Mouse (Mus musculus) thymus, adult 2 months (tissue): ENCODE data around the gene Aspn. TPM values are rescaled to one million over a fixed set of nuclear protein-coding genes. Genes with fewer than 3 reads are reported as not detected.

ENCODE experiments used
- DNase-seq: peaks from one replicate; pipeline ENCODE4 v3.0.0; 2021
- H3K27ac ChIP-seq: fragments of 200-500 bp; 2 replicates; pipeline ENCODE4 v1.5.1; 2012; ENCODE audit warnings: low read length, control low read depth; ENCODE audit not compliant: control insufficient read depth, insufficient read depth
- H3K27me3 ChIP-seq: fragments of 200-500 bp; 2 replicates; pipeline ENCODE4 v1.6.1; 2012; ENCODE audit warnings: mild to moderate bottlenecking, low read length, moderate library complexity, mixed read lengths; ENCODE audit not compliant: control insufficient read depth, insufficient read depth
- H3K36me3 ChIP-seq: fragments of 200-500 bp; 2 replicates; pipeline ENCODE4 v1.6.1; 2012; ENCODE audit warnings: mild to moderate bottlenecking, low read length, moderate library complexity; ENCODE audit not compliant: control insufficient read depth, insufficient read depth
- H3K4me1 ChIP-seq: fragments of 200-500 bp; replicated peaks from 2 replicates; pipeline ENCODE4 v1.6.1; 2012; ENCODE audit warnings: low read length; ENCODE audit not compliant: control insufficient read depth, insufficient read depth
- H3K4me3 ChIP-seq: fragments of 200-500 bp; 2 replicates; pipeline ENCODE4 v1.5.1; 2012; ENCODE audit warnings: mild to moderate bottlenecking, low read length, control low read depth, moderate library complexity; ENCODE audit not compliant: control insufficient read depth, insufficient read depth
- CTCF ChIP-seq: fragments of 200-500 bp; IDR thresholded peaks from 2 replicates; pipeline ENCODE4 v1.5.1; 2012; ENCODE audit warnings: mild to moderate bottlenecking, control low read depth, low read length, moderate library complexity, borderline replicate concordance; ENCODE audit not compliant: control insufficient read depth, poor library complexity, insufficient read depth; ENCODE audit errors: extremely low read depth
- POLR2A ChIP-seq: fragments of 200-500 bp; IDR thresholded peaks from 2 replicates; pipeline ENCODE4 v1.6.1; 2012; ENCODE audit warnings: mild to moderate bottlenecking, low read length, control low read depth, moderate library complexity; ENCODE audit not compliant: control insufficient read depth, poor library complexity, insufficient read depth; ENCODE audit errors: extremely low read depth
- WGBS: fragments of 180-500 bp; shearing (Covaris S2); methylation state at CpG from one replicate; pipeline ENCODE4 v1.1.7; 2018; 5-methylcytosine and 5-hydroxymethylcytosine counted together
- polyA plus RNA-seq: library from polyadenylated mRNA; depleted of rRNA; stranded (reverse); fragments of >200 nt; gene quantifications from 2 replicates; pipeline ENCODE4 v1.2.3, GENCODE M21; 2012

Aspn gene
- polyA plus RNA-seq, 1 experiment = 0.13 TPM

GRCm38 (mm10) chr13:49556203-49556602 is 12.0 kb downstream of the Aspn start:
- Histone ChIP-seq H3K4me1 (no peaks in the 10 kb centered on the region), H3K27me3 (no peaks in the 10 kb centered on the region), H3K27ac (no peak overlapping the region), H3K36me3 (no peaks in the 10 kb centered on the region), H3K4me3 (no peak overlapping the region)
- TF ChIP-seq POLR2A (no peak), CTCF (no peak)
- no peak for DNase-seq
- 94% methylated on average over 1 of the region's 1 CpGs for WGBS

- Histone ChIP-seq H3K36me3 (no peaks in the 10 kb centered on the region), H3K27me3 (no peaks in the 10 kb centered on the region), H3K27ac (no peak overlapping the region), H3K4me3 (no peak overlapping the region), H3K4me1 (no peaks in the 10 kb centered on the region)
- no peak for DNase-seq
- TF ChIP-seq POLR2A = no peak
- TF ChIP-seq CTCF = no peak
- 88% methylated on average over 1 of the region's 1 CpGs for WGBS
Measured at GRCm38 (mm10) chr13:49556924-49557323, 12.7 kb downstream of the Aspn start.

GRCm38 (mm10) chr13:49559185-49559584 is 14.9 kb downstream of the Aspn start:
- Histone ChIP-seq H3K4me1 (no peaks in the 10 kb centered on the region), H3K27ac (no peak overlapping the region), H3K36me3 (no peaks in the 10 kb centered on the region), H3K4me3 (no peak overlapping the region), H3K27me3 (no peaks in the 10 kb centered on the region)
- TF ChIP-seq POLR2A (no peak), CTCF (no peak)
- no peak for DNase-seq
- 66% methylated on average over 2 of the region's 2 CpGs for WGBS

- no peak overlapping the region for H3K4me3 ChIP-seq
- no peaks in the 10 kb centered on the region for H3K4me1 ChIP-seq
- H3K36me3 ChIP-seq = no peaks in the 10 kb centered on the region
- no peak for DNase-seq
- H3K27ac ChIP-seq = no peak overlapping the region
- no peaks in the 10 kb centered on the region for H3K27me3 ChIP-seq
- TF ChIP-seq CTCF (no peak), POLR2A (no peak)
- 13% methylated on average over 2 of the region's 2 CpGs for WGBS
Measured at GRCm38 (mm10) chr13:49560886-49561285, 16.6 kb downstream of the Aspn start.

GRCm38 (mm10) chr13:49564347-49564746 is 20.1 kb downstream of the Aspn start:
- Histone ChIP-seq H3K4me3 (no peak overlapping the region), H3K36me3 (no peaks in the 10 kb centered on the region), H3K4me1 (no peaks in the 10 kb centered on the region), H3K27ac (no peak overlapping the region), H3K27me3 (no peaks in the 10 kb centered on the region)
- TF ChIP-seq CTCF = no peak
- TF ChIP-seq POLR2A = no peak
- 92% methylated on average over 1 of the region's 1 CpGs for WGBS
- DNase-seq = no peak

- no peaks in the 10 kb centered on the region for H3K27me3 ChIP-seq
- 97% methylated on average over 3 of the region's 3 CpGs for WGBS
- no peak for TF ChIP-seq CTCF
- no peak for TF ChIP-seq POLR2A
- DNase-seq = no peak
- H3K4me3 ChIP-seq = no peak overlapping the region
- no peak overlapping the region for H3K27ac ChIP-seq
- no peaks in the 10 kb centered on the region for H3K36me3 ChIP-seq
- no peaks in the 10 kb centered on the region for H3K4me1 ChIP-seq
Measured at GRCm38 (mm10) chr13:49570371-49570770, 26.1 kb downstream of the Aspn start.

- WGBS = 96% methylated on average over 2 of the region's 2 CpGs
- TF ChIP-seq POLR2A (no peak), CTCF (no peak)
- DNase-seq = no peak
- Histone ChIP-seq H3K27ac (no peak overlapping the region), H3K4me3 (no peak overlapping the region), H3K36me3 (no peaks in the 10 kb centered on the region), H3K27me3 (no peaks in the 10 kb centered on the region), H3K4me1 (no peaks in the 10 kb centered on the region)
Measured at GRCm38 (mm10) chr13:49571418-49571817, 27.2 kb downstream of the Aspn start.
